In the genomic region with DNA sequence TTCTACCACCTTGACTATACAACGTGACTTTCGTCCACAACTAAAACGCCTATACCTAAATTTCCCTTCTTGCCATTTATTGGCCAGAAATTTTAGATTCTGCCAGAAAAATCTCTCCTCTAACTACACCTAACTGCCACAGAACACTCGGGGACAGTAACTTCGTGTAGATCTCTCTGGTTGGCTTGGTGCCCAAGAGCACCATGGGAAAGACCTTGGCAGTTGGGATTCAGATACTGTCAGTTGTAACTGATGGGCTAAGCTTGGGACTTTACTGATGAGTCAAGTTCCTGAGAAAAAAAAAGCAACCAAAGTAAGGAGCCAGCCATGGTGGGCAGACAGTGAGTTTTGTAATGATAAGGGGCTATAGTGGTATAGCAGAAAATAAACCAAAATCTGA, we compare ENCODE assay signal across 21 mouse cellular contexts.
A peak's percentile ranks its signal among the peaks of the same experiment; 100 is the strongest.
DNase-seq lines count a peak whose midpoint lies in the region; ATAC-seq lines count a peak whose summit lies in the region.
"Had no signal": no experiment of that assay in that cellular context is flagged by ENCODE, and none has a peak within 500 bp of the region (broad histone marks: within the 10 kb centered on the region; RNA-seq: fewer than 3 reads in every experiment).

No protein-coding gene starts in this region.

- H3K27ac ChIP-seq in heart, embryonic 16.5 days (ENCODE audit: low read length), result peak overlapping the region; percentile 14; the same call in 1 of the 2 replicates
- H3K27ac ChIP-seq in hindbrain, embryonic 11.5 days (ENCODE audit: low read depth, low read length), result no peak overlapping the region
- H3K27ac ChIP-seq: forebrain, embryonic 12.5 days; heart, adult 2 months; hindbrain, embryonic 13.5 days; intestine, embryonic 15.5 days had no signal

- WGBS in heart, embryonic 16.5 days, result 69% methylated on average over 5 of the region's 5 CpGs
- 93% methylated on average over 5 of the region's 5 CpGs for WGBS in hindbrain, embryonic 11.5 days

- H3K4me2 ChIP-seq in heart, embryonic 16.5 days (ENCODE audit: low read depth, low read length), result no peak overlapping the region
- no peak overlapping the region for H3K4me2 ChIP-seq in hindbrain, embryonic 11.5 days (replicated peaks; ENCODE audit: low read depth, low read length)
- H3K4me2 ChIP-seq: embryonic facial prominence, embryonic 15.5 days; forebrain, embryonic 12.5 days; heart, embryonic 11.5 days; hindbrain, embryonic 13.5 days; intestine, embryonic 15.5 days had no signal

- ATAC-seq in heart, embryonic 16.5 days (replicated peaks; ENCODE audit: extremely low read depth, insufficient read depth, low FRiP score), result no peak
- no peak for ATAC-seq in hindbrain, embryonic 11.5 days (ENCODE audit: low FRiP score)
- no peak for ATAC-seq in activated CD4-positive, CD25-positive, alpha-beta regulatory T cell, adult 4 months
- ATAC-seq: forebrain, embryonic 16.5 days; intestine, embryonic 15.5 days; Patski had no signal

- peaks cover 13% of the 10 kb centered on the region for H3K4me1 ChIP-seq in heart, embryonic 16.5 days (ENCODE audit: control insufficient read depth, insufficient read depth, low read length)
- H3K4me1 ChIP-seq in hindbrain, embryonic 11.5 days (replicated peaks; ENCODE audit: control insufficient read depth, insufficient read depth, low read length), result no peaks in the 10 kb centered on the region
- H3K4me1 ChIP-seq: embryonic facial prominence, embryonic 15.5 days; forebrain, embryonic 12.5 days; intestine, embryonic 15.5 days had no signal

- no peaks in the 10 kb centered on the region for H3K27me3 ChIP-seq in heart, embryonic 16.5 days (ENCODE audit: control insufficient read depth, insufficient read depth, low read length)
- no peaks in the 10 kb centered on the region for H3K27me3 ChIP-seq in hindbrain, embryonic 11.5 days (ENCODE audit: control insufficient read depth, insufficient read depth, low read length)
- H3K27me3 ChIP-seq: CH12.LX; embryonic facial prominence, embryonic 15.5 days; forebrain, embryonic 12.5 days; hindbrain, embryonic 13.5 days; intestine, embryonic 15.5 days; Patski had no signal

- no peak for DNase-seq in heart, adult 11 months
- peak; percentile 59 for DNase-seq in adrenal gland, adult 2 months
- DNase-seq in adrenal gland, postnatal 25 days, result peak; percentile 49
- DNase-seq in hindbrain, embryonic 11.5 days (ENCODE audit: low spot score), result no peak
- DNase-seq: cerebellum, adult 18-20 months; cerebellum, adult 9-11 months; embryo, embryonic 11 days; gastrocnemius, postnatal 10 days; heart, adult 2 months; heart, postnatal 4 days; kidney, adult 18-20 months had no signal

- H3K9me3 ChIP-seq in heart, embryonic 16.5 days (replicated peaks; ENCODE audit: control insufficient read depth, low read length), result no peaks in the 10 kb centered on the region
- H3K9me3 ChIP-seq in hindbrain, embryonic 11.5 days (ENCODE audit: control insufficient read depth, low read length), result no peaks in the 10 kb centered on the region
- H3K9me3 ChIP-seq: embryonic facial prominence, embryonic 15.5 days; forebrain, embryonic 12.5 days; hindbrain, embryonic 13.5 days; intestine, embryonic 15.5 days had no signal

- H3K36me3 ChIP-seq in heart, embryonic 16.5 days (ENCODE audit: control insufficient read depth, insufficient read depth), result no peaks in the 10 kb centered on the region
- no peaks in the 10 kb centered on the region for H3K36me3 ChIP-seq in hindbrain, embryonic 11.5 days (ENCODE audit: control insufficient read depth, insufficient read depth, low read length)
- H3K36me3 ChIP-seq: embryonic facial prominence, embryonic 15.5 days; forebrain, embryonic 12.5 days; hindbrain, embryonic 13.5 days; intestine, embryonic 15.5 days had no signal

- H3K4me3 ChIP-seq in heart, embryonic 16.5 days (ENCODE audit: low read length), result no peak overlapping the region
- no peak overlapping the region for H3K4me3 ChIP-seq in hindbrain, embryonic 11.5 days (ENCODE audit: low read depth, low read length)
- H3K4me3 ChIP-seq: embryonic facial prominence, embryonic 15.5 days; forebrain, embryonic 12.5 days; heart, adult 2 months; hindbrain, embryonic 13.5 days; intestine, embryonic 15.5 days had no signal

- H3K9ac ChIP-seq in heart, embryonic 16.5 days (ENCODE audit: low read length), result no peak overlapping the region
- no peak overlapping the region for H3K9ac ChIP-seq in hindbrain, embryonic 11.5 days (ENCODE audit: low read depth, low read length)
- H3K9ac ChIP-seq: embryonic facial prominence, embryonic 15.5 days; forebrain, embryonic 12.5 days; hindbrain, embryonic 13.5 days; intestine, embryonic 15.5 days had no signal

Comparison
In these comparisons a context has a peak if more than half of its experiments do, and no peak if none do; other contexts are left out.
1. DNase-seq: peak in adrenal gland, adult 2 months (single experiment) and adrenal gland, postnatal 25 days (single experiment); none in heart, adult 11 months (single experiment) and hindbrain, embryonic 11.5 days (single experiment).